Mouse (Mus musculus): ENCODE measurements around the gene Bag3.

- TF ChIP-seq CTCF (IDR thresholded peaks at IDR 0.05; ENCODE audit: low read depth, low read length) (no peak), POLR2A (IDR thresholded peaks at IDR 0.05; ENCODE audit: borderline replicate concordance, low read depth, low read length) (no peak)
Measured at GRCm38 (mm10) chr7:128592936-128593241, 69.5 kb downstream of the Bag3 start.

Data from bone marrow macrophage, adult 2 months (primary cell).